Mouse (Mus musculus) hindbrain, embryonic 11.5 days (tissue): Measurements from ENCODE around the gene Lrrc57. TPM values are rescaled to one million over a fixed set of nuclear protein-coding genes. Genes with fewer than 3 reads are reported as not detected.
"Not testable (repeated sequence)": the region's sequence is repeated elsewhere in the genome, so short reads cannot be mapped to it uniquely, and the experiment has no call there.

Experiments used
- ATAC-seq: fragments of 200-750 bp; cut with Nextera tagmentation; 2 replicates; pipeline ENCODE4 v1.8.0; 2017; ENCODE audit warnings: mild to moderate bottlenecking, moderate TSS enrichment, moderate library complexity; ENCODE audit not compliant: low FRiP score
- DNase-seq: peaks from one replicate; pipeline ENCODE4 v3.0.0-alpha.2; 2015; ENCODE audit warnings: low spot score
- H3K27ac ChIP-seq: fragments of 300-500 bp; sonication (generic); 2 replicates; pipeline ENCODE4 v1.5.1; 2014; ENCODE audit warnings: mild to moderate bottlenecking, low read depth, low read length
- H3K27me3 ChIP-seq: fragments of 300-500 bp; sonication (generic); 2 replicates; pipeline ENCODE4 v1.6.1; 2014; ENCODE audit warnings: mild to moderate bottlenecking, low read length, moderate library complexity, mixed read lengths; ENCODE audit not compliant: control insufficient read depth, insufficient read depth
- H3K36me3 ChIP-seq: fragments of 300-500 bp; sonication (generic); 2 replicates; pipeline ENCODE4 v1.6.1; 2014; ENCODE audit warnings: mild to moderate bottlenecking, low read length, moderate library complexity, mixed read lengths; ENCODE audit not compliant: control insufficient read depth, insufficient read depth
- H3K4me1 ChIP-seq: fragments of 300-500 bp; sonication (generic); replicated peaks from 2 replicates; pipeline ENCODE4 v1.6.1; 2014; ENCODE audit warnings: low read length, mixed read lengths; ENCODE audit not compliant: control insufficient read depth, insufficient read depth
- H3K4me2 ChIP-seq: fragments of 300-500 bp; sonication (generic); replicated peaks from 2 replicates; pipeline ENCODE4 v1.6.1; 2014; ENCODE audit warnings: mild to moderate bottlenecking, low read depth, low read length
- H3K4me3 ChIP-seq: fragments of 300-500 bp; sonication (generic); 2 replicates; pipeline ENCODE4 v1.5.1; 2014; ENCODE audit warnings: low read depth, low read length
- H3K9ac ChIP-seq: fragments of 300-500 bp; sonication (generic); 2 replicates; pipeline ENCODE4 v1.6.1; 2014; ENCODE audit warnings: low read depth, low read length
- H3K9me3 ChIP-seq: fragments of 300-500 bp; sonication (generic); 2 replicates; pipeline ENCODE4 v1.6.1; 2016; ENCODE audit warnings: low read length; ENCODE audit not compliant: control insufficient read depth
- WGBS: fragments of 180-500 bp; shearing (Covaris S2); extraction: QIAGEN DNeasy Blood & Tissue Kit; methylation state at CpG from one replicate; pipeline ENCODE4 v1.1.7; 2014; 5-methylcytosine and 5-hydroxymethylcytosine counted together
- polyA plus RNA-seq: library from polyadenylated mRNA; unstranded; fragments of >200 nt; fragmentation: Nextera tagmentation; extraction: Ambion mirVana; gene quantifications from 2 replicates; pipeline ENCODE4 v1.2.1, GENCODE M21; 2014

Gene Lrrc57
- polyA plus RNA-seq, 1 experiment from 2014 or later, result 39.3 TPM

- WGBS, result 92% methylated on average over 2 of the region's 2 CpGs
- no peaks in the 10 kb centered on the region for H3K27me3 ChIP-seq
- ATAC-seq, result no peak
These were observed 33.3 kb downstream of the Lrrc57 start for GRCm38 (mm10) chr2:120575978-120576377.

DNA sequence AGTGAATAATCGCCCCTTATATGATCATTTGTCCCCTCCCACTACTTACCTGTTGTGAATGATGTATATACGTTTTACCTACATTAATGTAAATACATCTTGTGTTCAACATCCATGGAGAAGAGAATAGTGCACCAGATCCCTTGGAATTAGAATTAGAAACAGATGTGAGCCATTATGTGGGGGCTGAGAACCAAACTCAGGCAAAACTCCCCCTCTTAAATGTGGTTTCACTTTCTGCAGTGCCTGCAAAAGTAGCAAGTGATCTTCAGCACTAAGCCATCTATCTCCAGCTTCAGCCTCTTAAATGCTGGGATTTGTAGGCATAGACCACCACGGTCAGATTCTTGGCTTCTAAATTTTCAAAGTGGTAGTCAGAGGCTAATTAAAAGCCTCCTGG lies 34.2 kb downstream of the Lrrc57 start:
- WGBS, result 87% methylated on average over 3 of the region's 3 CpGs
- Histone ChIP-seq H3K9me3 (no peaks in the 10 kb centered on the region), H3K4me1 (no peaks in the 10 kb centered on the region), H3K4me2 (no peak overlapping the region), H3K27ac (no peak overlapping the region), H3K36me3 (no peaks in the 10 kb centered on the region), H3K4me3 (no peak overlapping the region), H3K9ac (no peak overlapping the region), H3K27me3 (no peaks in the 10 kb centered on the region)
- ATAC-seq, result no peak
- no peak for DNase-seq

More at GRCm38 (mm10) chr2:120575978-120576377, 33.3 kb downstream of the Lrrc57 start:
- Histone ChIP-seq H3K36me3 (no peaks in the 10 kb centered on the region), H3K9me3 (no peaks in the 10 kb centered on the region), H3K9ac (no peak overlapping the region), H3K4me1 (no peaks in the 10 kb centered on the region), H3K4me2 (no peak overlapping the region), H3K4me3 (no peak overlapping the region), H3K27ac (no peak overlapping the region)
- DNase-seq, result no peak

DNA sequence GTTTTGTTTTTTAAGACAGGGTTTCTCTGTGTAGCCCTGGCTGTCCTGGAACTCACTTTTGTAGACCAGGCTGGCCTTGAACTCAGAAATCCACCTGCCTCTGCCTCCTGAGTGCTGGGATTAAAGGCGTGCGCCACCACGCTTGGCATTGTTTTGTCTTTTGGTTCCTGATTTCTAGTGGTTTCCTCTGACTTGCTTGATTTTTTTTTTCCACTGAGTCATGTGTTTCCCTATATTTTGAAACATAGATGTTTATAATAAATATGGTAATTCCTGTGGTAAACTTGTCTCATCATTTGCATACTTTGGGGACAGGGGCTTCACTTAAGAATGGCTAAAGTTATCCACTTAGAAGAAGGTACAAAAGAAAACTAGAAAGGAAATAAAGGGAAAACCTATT lies 37.2 kb downstream of the Lrrc57 start:
- not testable (repeated sequence) for H3K4me1 ChIP-seq, ATAC-seq, H3K9ac ChIP-seq, DNase-seq, H3K27me3 ChIP-seq, H3K4me2 ChIP-seq, H3K27ac ChIP-seq, H3K36me3 ChIP-seq, H3K4me3 ChIP-seq, H3K9me3 ChIP-seq
- 94% methylated on average over 3 of the region's 3 CpGs for WGBS

- ATAC-seq (no peak), DNase-seq (no peak)
- Histone ChIP-seq H3K27me3 (no peaks in the 10 kb centered on the region), H3K9ac (no peak overlapping the region), H3K9me3 (no peaks in the 10 kb centered on the region), H3K27ac (no peak overlapping the region), H3K36me3 (no peaks in the 10 kb centered on the region), H3K4me3 (no peak overlapping the region), H3K4me2 (no peak overlapping the region), H3K4me1 (0 out of 2 replicates have a peak, but pooled peaks cover 2% of the 10 kb centered on the region)
- WGBS, result 90% methylated on average over 3 of the region's 3 CpGs
These were observed 38.2 kb downstream of the Lrrc57 start for GRCm38 (mm10) chr2:120571081-120571480.

DNA sequence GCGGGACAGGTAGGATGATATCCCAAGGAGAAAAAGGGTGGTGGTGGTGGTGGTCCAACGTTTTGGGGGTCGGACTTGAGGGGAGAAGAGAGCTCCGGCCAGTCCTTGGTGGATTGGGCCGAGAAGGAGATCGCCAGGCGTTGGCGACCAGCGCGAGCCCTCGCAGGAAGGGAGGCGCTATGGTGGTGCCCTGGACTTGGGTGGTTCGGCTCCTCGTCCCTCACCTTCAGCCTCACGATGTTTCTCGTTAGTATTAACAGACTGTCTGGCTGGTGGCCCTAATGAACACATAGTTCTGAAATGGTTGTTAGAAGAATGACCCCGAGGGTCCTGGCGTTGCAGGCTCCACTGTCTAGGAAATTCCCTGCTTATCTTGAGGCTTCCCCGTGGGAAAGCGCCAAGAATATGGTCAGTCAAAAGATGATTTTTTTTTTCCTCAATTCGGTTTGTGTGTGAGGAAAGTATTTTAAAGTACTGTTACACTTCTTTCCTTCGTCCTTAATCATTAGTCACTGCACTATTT lies 41.5 kb downstream of the Lrrc57 start:
- Histone ChIP-seq H3K27ac (peak overlapping the region; percentile 47; the same call in 1 of the 2 replicates), H3K36me3 (no peaks in the 10 kb centered on the region), H3K9ac (peak overlapping the region; percentile 81), H3K4me3 (peak overlapping the region; percentile 65), H3K9me3 (no peaks in the 10 kb centered on the region), H3K4me1 (0 out of 2 replicates have a peak, but pooled peaks cover 2% of the 10 kb centered on the region), H3K27me3 (no peaks in the 10 kb centered on the region), H3K4me2 (peak overlapping the region; percentile 67)
- peak; percentile 82 for ATAC-seq
- DNase-seq, result no peak
- under 1% methylated on average over 22 of the region's 22 CpGs for WGBS

GRCm38 (mm10) chr2:120566886-120567797 lies 42.2 kb downstream of the Lrrc57 start, which contains the start of gene Snap23:
TSS of gene Snap23 (plus strand) at chr2:120567671.
- Histone ChIP-seq H3K9me3 (no peaks in the 10 kb centered on the region), H3K27me3 (no peaks in the 10 kb centered on the region), H3K9ac (peak within 1 kb of the TSS; percentile 81), H3K4me2 (peak within 1 kb of the TSS; percentile 67), H3K36me3 (no peaks in the 10 kb centered on the region), H3K4me1 (0 out of 2 replicates have a peak, but pooled peaks cover 2% of the 10 kb centered on the region), H3K27ac (peak within 1 kb of the TSS; percentile 51; the same call in 1 of the 2 replicates), H3K4me3 (peak within 1 kb of the TSS; percentile 65)
- WGBS, result 2% methylated on average over 42 of the region's 42 CpGs
- DNase-seq (peak; percentile 97), ATAC-seq (peak; percentile 90)

- Histone ChIP-seq H3K4me3 (no peak overlapping the region), H3K4me1 (0 out of 2 replicates have a peak, but pooled peaks cover 2% of the 10 kb centered on the region), H3K9ac (no peak overlapping the region), H3K9me3 (no peaks in the 10 kb centered on the region), H3K36me3 (no peaks in the 10 kb centered on the region), H3K27me3 (no peaks in the 10 kb centered on the region), H3K27ac (no peak overlapping the region), H3K4me2 (no peak overlapping the region)
- DNase-seq, result no peak
- WGBS, result 88% methylated on average over 2 of the region's 2 CpGs
- ATAC-seq, result no peak
These were observed 44.0 kb downstream of the Lrrc57 start for GRCm38 (mm10) chr2:120565363-120565762.

DNA sequence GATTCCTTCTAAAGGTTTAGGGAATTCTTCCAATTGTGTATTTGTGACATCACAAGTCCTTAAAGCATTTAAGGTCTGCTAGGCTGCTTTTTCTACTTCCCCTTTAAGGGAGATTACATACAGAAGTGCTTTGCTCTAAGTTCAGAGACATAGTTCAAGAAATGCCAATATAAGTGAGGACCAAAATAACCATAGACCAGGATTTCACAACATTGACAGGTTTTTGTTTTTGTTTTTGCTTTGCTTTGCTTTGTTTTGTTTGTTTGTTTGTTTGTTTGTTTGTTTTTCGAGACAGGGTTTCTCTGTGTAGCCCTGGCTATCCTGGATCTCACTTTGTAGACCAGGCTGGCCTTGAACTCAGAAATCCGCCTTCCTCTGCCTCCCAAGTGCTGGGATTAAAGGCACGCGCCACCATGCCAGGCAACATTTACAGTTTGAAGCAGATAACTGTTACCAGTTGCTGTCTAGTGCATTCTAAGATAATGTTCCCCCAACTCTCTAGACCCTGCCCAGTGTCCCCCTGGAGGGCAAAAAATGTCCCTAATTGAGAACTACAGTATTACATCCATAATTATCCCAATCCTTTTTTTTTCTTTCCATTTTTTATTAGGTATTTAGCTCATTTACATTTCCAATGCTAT lies 44.7 kb downstream of the Lrrc57 start:
- not testable (repeated sequence) for H3K9ac ChIP-seq, H3K9me3 ChIP-seq, H3K36me3 ChIP-seq, H3K27ac ChIP-seq, H3K4me3 ChIP-seq, ATAC-seq, H3K27me3 ChIP-seq, H3K4me2 ChIP-seq, DNase-seq, H3K4me1 ChIP-seq
- 94% methylated on average over 4 of the region's 4 CpGs for WGBS
